ENCODE assay signal across 15 mouse cellular contexts in the genomic region with DNA sequence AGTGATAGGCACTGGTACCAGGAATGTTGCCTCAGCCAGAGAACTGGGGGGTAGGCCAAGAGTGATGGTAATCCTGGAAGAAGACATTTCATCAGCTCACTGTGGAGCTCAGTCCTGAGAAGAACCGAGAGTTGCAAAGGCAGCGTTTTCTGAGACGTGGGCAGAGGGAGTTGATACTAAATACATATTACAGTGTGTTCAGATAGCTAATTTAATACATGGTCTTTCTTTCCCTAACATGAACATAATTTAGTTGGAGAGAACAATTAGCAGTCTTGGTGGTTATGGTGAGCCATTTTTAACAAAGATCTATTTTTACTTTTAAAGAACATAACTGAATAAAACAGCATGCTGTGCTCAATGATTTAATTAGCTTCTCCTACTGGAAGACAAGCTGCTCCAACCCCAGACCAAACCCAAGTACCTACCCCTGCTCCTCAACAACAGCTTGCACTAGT. TPM values are rescaled to one million over a fixed set of nuclear protein-coding genes. Genes with fewer than 3 reads are reported as not detected.
DNase-seq lines count a peak whose midpoint lies in the region; ATAC-seq lines count a peak whose summit lies in the region.
"Had no signal": no experiment of that assay in that cellular context is flagged by ENCODE, and none has a peak within 500 bp of the region (broad histone marks: within the 10 kb centered on the region; RNA-seq: fewer than 3 reads in every experiment).

No protein-coding gene starts in this region.

- H3K27me3 ChIP-seq in forebrain, embryonic 16.5 days (replicated peaks; ENCODE audit: control insufficient read depth, insufficient read depth, low read length) = no peaks in the 10 kb centered on the region
- H3K27me3 ChIP-seq in forebrain, embryonic 12.5 days = no peaks in the 10 kb centered on the region
- H3K27me3 ChIP-seq in embryonic facial prominence, embryonic 10.5 days (replicated peaks; ENCODE audit: low read depth, poor library complexity, severe bottlenecking) = no peaks in the 10 kb centered on the region
- no peaks in the 10 kb centered on the region for H3K27me3 ChIP-seq in limb, embryonic 12.5 days
- H3K27me3 ChIP-seq: forebrain, embryonic 15.5 days; liver, embryonic 13.5 days; midbrain, embryonic 12.5 days had no signal

- no peak overlapping the region for H3K9ac ChIP-seq in forebrain, embryonic 16.5 days (replicated peaks; ENCODE audit: low read depth, low read length)
- H3K9ac ChIP-seq in forebrain, embryonic 12.5 days = no peak overlapping the region
- no peak overlapping the region for H3K9ac ChIP-seq in limb, embryonic 12.5 days (replicated peaks)
- H3K9ac ChIP-seq: forebrain, embryonic 15.5 days; liver, embryonic 13.5 days; midbrain, embryonic 12.5 days had no signal

- 0 out of 2 replicates have a peak, but pooled peaks cover 3% of the 10 kb centered on the region for H3K36me3 ChIP-seq in forebrain, embryonic 16.5 days (ENCODE audit: control insufficient read depth, insufficient read depth)
- no peaks in the 10 kb centered on the region for H3K36me3 ChIP-seq in forebrain, embryonic 12.5 days (replicated peaks)
- no peaks in the 10 kb centered on the region for H3K36me3 ChIP-seq in embryonic facial prominence, embryonic 10.5 days (replicated peaks)
- H3K36me3 ChIP-seq in limb, embryonic 12.5 days = no peaks in the 10 kb centered on the region
- H3K36me3 ChIP-seq: liver, embryonic 13.5 days had no signal

- no peak overlapping the region for H3K4me3 ChIP-seq in forebrain, embryonic 16.5 days (replicated peaks; ENCODE audit: low read length)
- no peak overlapping the region for H3K4me3 ChIP-seq in forebrain, embryonic 12.5 days (replicated peaks)
- no peak overlapping the region for H3K4me3 ChIP-seq in embryonic facial prominence, embryonic 10.5 days
- H3K4me3 ChIP-seq in limb, embryonic 12.5 days (replicated peaks) = no peak overlapping the region
- H3K4me3 ChIP-seq: forebrain, embryonic 15.5 days; liver, embryonic 13.5 days; midbrain, embryonic 12.5 days had no signal

- WGBS in forebrain, embryonic 16.5 days = 79% methylated on average over 3 of the region's 3 CpGs
- WGBS in forebrain, embryonic 12.5 days = 67% methylated on average over 3 of the region's 3 CpGs
- WGBS in embryonic facial prominence, embryonic 10.5 days = 66% methylated on average over 3 of the region's 3 CpGs
- WGBS in limb, embryonic 12.5 days = 49% methylated on average over 3 of the region's 3 CpGs

- peak; percentile 38; the same call in 1 of the 2 replicates for ATAC-seq in forebrain, embryonic 16.5 days
- ATAC-seq in forebrain, embryonic 12.5 days (ENCODE audit: low FRiP score) = no peak
- ATAC-seq in limb, embryonic 12.5 days (ENCODE audit: insufficient number of reproducible peaks, insufficient read depth, low FRiP score, low TSS enrichment, low read depth) = no peak
- ATAC-seq: forebrain, embryonic 15.5 days had no signal

- no peaks in the 10 kb centered on the region for H3K9me3 ChIP-seq in forebrain, embryonic 16.5 days (ENCODE audit: control insufficient read depth, low read length)
- H3K9me3 ChIP-seq in forebrain, embryonic 12.5 days = no peaks in the 10 kb centered on the region
- no peaks in the 10 kb centered on the region for H3K9me3 ChIP-seq in embryonic facial prominence, embryonic 10.5 days
- no peaks in the 10 kb centered on the region for H3K9me3 ChIP-seq in limb, embryonic 12.5 days
- H3K9me3 ChIP-seq: forebrain, embryonic 15.5 days; liver, embryonic 13.5 days; midbrain, embryonic 12.5 days had no signal

- DNase-seq in layer of hippocampus, adult 9-10 months (ENCODE audit: low spot score) = peak; percentile 31
- DNase-seq in layer of hippocampus, postnatal 25 days (ENCODE audit: extremely low spot score in 1 of 2, low spot score in 1 of 2) = no peak
- no peak for DNase-seq in embryonic facial prominence, embryonic 10.5 days (ENCODE audit: low spot score)
- DNase-seq in retina, postnatal 1 day = no peak
- no peak for DNase-seq in kidney, postnatal 25 days
- DNase-seq: cerebellum, adult 18-20 months; kidney, adult 8-10 months; liver, embryonic 13.5 days; thymus, adult 2 months had no signal

- H3K4me2 ChIP-seq in forebrain, embryonic 16.5 days (ENCODE audit: low read length) = no peak overlapping the region
- H3K4me2 ChIP-seq in forebrain, embryonic 12.5 days = no peak overlapping the region
- H3K4me2 ChIP-seq in limb, embryonic 12.5 days = no peak overlapping the region
- H3K4me2 ChIP-seq: forebrain, embryonic 15.5 days; liver, embryonic 13.5 days; midbrain, embryonic 12.5 days had no signal

- H3K4me1 ChIP-seq in forebrain, embryonic 16.5 days (replicated peaks; ENCODE audit: control insufficient read depth, insufficient read depth, low read length) = peaks cover 4% of the 10 kb centered on the region; the same call in 1 of the 2 replicates
- H3K4me1 ChIP-seq in forebrain, embryonic 12.5 days = no peaks in the 10 kb centered on the region
- H3K4me1 ChIP-seq in embryonic facial prominence, embryonic 10.5 days = peaks cover 55% of the 10 kb centered on the region
- peaks cover 25% of the 10 kb centered on the region for H3K4me1 ChIP-seq in limb, embryonic 12.5 days (replicated peaks)
- H3K4me1 ChIP-seq: forebrain, embryonic 15.5 days; liver, embryonic 13.5 days; midbrain, embryonic 12.5 days had no signal

- H3K27ac ChIP-seq in forebrain, embryonic 16.5 days (ENCODE audit: low read length) = 0 out of 2 replicates have a peak overlapping the region, but pooled peaks have one; percentile 10
- no peak overlapping the region for H3K27ac ChIP-seq in forebrain, embryonic 12.5 days
- H3K27ac ChIP-seq in embryonic facial prominence, embryonic 10.5 days (replicated peaks) = peak overlapping the region; percentile 58
- peak overlapping the region; percentile 78 for H3K27ac ChIP-seq in limb, embryonic 12.5 days
- H3K27ac ChIP-seq: forebrain, embryonic 15.5 days; liver, embryonic 13.5 days; midbrain, embryonic 12.5 days had no signal

RNA-seq across cellular contexts. Expression of gene Ptn, which starts 33.0 kb away (rescaled TPM):
- 472 and 585 TPM in 2 replicates for polyA plus RNA-seq in forebrain, embryonic 16.5 days (2015; fragmentation: Nextera tagmentation; extraction: Ambion mirVana)
- 310 and 357 TPM in 2 replicates for polyA plus RNA-seq in forebrain, embryonic 12.5 days (2016; fragmentation: Nextera tagmentation; extraction: Ambion mirVana)
- total RNA-seq in layer of hippocampus, postnatal 25 days (2021) = 100 to 1,000 TPM; 253 to 267 TPM
- polyA plus RNA-seq in embryonic facial prominence, embryonic 10.5 days (2016; fragmentation: Nextera tagmentation; extraction: Ambion mirVana) = 225 and 262 TPM in 2 replicates
- polyA plus RNA-seq in limb, embryonic 12.5 days (2016; fragmentation: Nextera tagmentation; extraction: Ambion mirVana) = 395 and 421 TPM in 2 replicates
- total RNA-seq: granulocyte monocyte progenitor cell, adult 5-6 weeks had no signal
